Mouse (Mus musculus) cerebellum, adult 2 months (tissue): ENCODE data around the gene Btbd18.

Experiments
- CTCF ChIP-seq: fragments of 200-500 bp; IDR thresholded peaks from 2 replicates; pipeline ENCODE4 v1.5.1; 2011; ENCODE audit warnings: low read depth, mild to moderate bottlenecking, control low read depth, low read length, moderate library complexity, borderline replicate concordance; ENCODE audit not compliant: insufficient read depth
- POLR2A ChIP-seq: fragments of 200-500 bp; IDR thresholded peaks from 2 replicates; pipeline ENCODE4 v1.6.1; 2011; ENCODE audit warnings: low read length, control low read depth, borderline replicate concordance; ENCODE audit not compliant: insufficient read depth

DNA sequence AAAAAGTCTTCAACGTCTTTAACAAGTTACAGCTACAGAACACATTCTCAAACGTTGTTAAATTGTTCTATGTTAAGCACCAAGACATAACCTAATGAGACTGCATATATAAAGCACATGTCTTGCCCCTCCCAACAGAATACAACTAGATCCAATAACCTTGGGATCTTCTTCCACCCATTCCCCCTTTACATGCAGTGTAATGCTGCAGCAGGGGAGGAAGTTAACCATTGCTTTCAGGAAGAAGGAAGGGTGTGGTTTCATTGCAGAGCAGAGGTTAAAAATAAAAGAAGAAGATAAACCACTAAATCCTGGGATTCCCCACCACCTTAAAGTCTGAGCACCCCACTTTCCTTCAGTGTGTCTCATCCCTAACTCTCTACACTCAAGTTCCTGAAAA is 36.2 kb upstream of the Btbd18 start:
- TF ChIP-seq CTCF, result no peak
- no peak for TF ChIP-seq POLR2A
